ENCODE assay signal across 11 mouse cellular contexts in the genomic region with DNA sequence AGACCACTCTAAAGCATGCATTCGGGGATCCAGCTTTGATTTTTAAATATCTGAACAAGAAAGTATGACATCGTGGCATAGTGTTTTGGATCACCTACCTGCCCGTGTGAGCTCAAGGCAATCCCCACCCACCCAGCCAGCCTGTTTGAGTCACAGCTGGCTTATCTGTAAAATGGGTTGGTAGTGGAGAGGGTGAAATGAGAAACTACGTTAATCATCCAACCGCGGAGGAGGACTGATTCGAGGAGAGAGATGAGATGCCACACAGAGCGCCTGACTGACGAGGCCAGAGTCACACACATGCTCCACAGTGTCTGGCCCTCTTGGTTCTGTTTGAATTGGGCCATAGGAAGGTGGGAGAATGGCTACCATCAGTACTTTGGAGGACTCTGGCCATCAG. TPM values are rescaled to one million over a fixed set of nuclear protein-coding genes. Genes with fewer than 3 reads are reported as not detected.
DNase-seq lines count a peak whose midpoint lies in the region; ATAC-seq and TF ChIP-seq lines count a peak whose summit lies in the region.
"Had no signal": no experiment of that assay in that cellular context is flagged by ENCODE, and none has a peak within 500 bp of the region (broad histone marks: within the 10 kb centered on the region; RNA-seq: fewer than 3 reads in every experiment).

No protein-coding gene starts in this region.

- TF ChIP-seq CTCF in lung, embryonic 14.5 days (IDR thresholded peaks at IDR 0.05; ENCODE audit: low read depth) = no peak

- WGBS in lung, embryonic 14.5 days = 78% methylated on average over 9 of the region's 9 CpGs
- WGBS in hindbrain, embryonic 12.5 days = 84% methylated on average over 9 of the region's 9 CpGs
- WGBS in neural tube, embryonic 15.5 days = 74% methylated on average over 9 of the region's 9 CpGs

- H3K4me3 ChIP-seq in lung, embryonic 14.5 days (ENCODE audit: low read depth, low read length) = 0 out of 2 replicates have a peak overlapping the region, but pooled peaks have one; percentile 4
- H3K4me3 ChIP-seq in hindbrain, embryonic 12.5 days = peak overlapping the region; percentile 16
- peak overlapping the region; percentile 28 for H3K4me3 ChIP-seq in neural tube, embryonic 15.5 days (replicated peaks)

- ATAC-seq in lung, embryonic 14.5 days (ENCODE audit: insufficient read depth) = no peak
- no peak for ATAC-seq in hindbrain, embryonic 12.5 days (ENCODE audit: low FRiP score)
- ATAC-seq in neural tube, embryonic 15.5 days (ENCODE audit: low FRiP score) = no peak

- H3K27ac ChIP-seq in lung, embryonic 14.5 days (ENCODE audit: low read depth) = no peak overlapping the region
- no peak overlapping the region for H3K27ac ChIP-seq in hindbrain, embryonic 12.5 days
- no peak overlapping the region for H3K27ac ChIP-seq in neural tube, embryonic 15.5 days (replicated peaks)

- H3K9me3 ChIP-seq in lung, embryonic 14.5 days (ENCODE audit: low read depth, low read length) = no peaks in the 10 kb centered on the region
- H3K9me3 ChIP-seq in hindbrain, embryonic 12.5 days (replicated peaks) = no peaks in the 10 kb centered on the region
- no peaks in the 10 kb centered on the region for H3K9me3 ChIP-seq in neural tube, embryonic 15.5 days (replicated peaks)

- intact Hi-C loops in heart, postnatal 14 days (cut with DNase I) = no loop called here

- peak overlapping the region; percentile 99 for H3K4me2 ChIP-seq in lung, embryonic 14.5 days
- peak overlapping the region; percentile 86 for H3K4me2 ChIP-seq in hindbrain, embryonic 12.5 days (replicated peaks)
- H3K4me2 ChIP-seq in neural tube, embryonic 15.5 days = peak overlapping the region; percentile 86

- 0 out of 2 replicates have a peak, but pooled peaks cover 3% of the 10 kb centered on the region for H3K36me3 ChIP-seq in lung, embryonic 14.5 days (ENCODE audit: insufficient read depth)
- peaks cover 32% of the 10 kb centered on the region for H3K36me3 ChIP-seq in hindbrain, embryonic 12.5 days
- H3K36me3 ChIP-seq in neural tube, embryonic 15.5 days = peaks cover 7% of the 10 kb centered on the region

- H3K9ac ChIP-seq in lung, embryonic 14.5 days = no peak overlapping the region; the same call in 1 of the 2 replicates
- peak overlapping the region; percentile 3; the same call in 1 of the 2 replicates for H3K9ac ChIP-seq in hindbrain, embryonic 12.5 days
- no peak overlapping the region for H3K9ac ChIP-seq in neural tube, embryonic 15.5 days (replicated peaks)

- DNase-seq in heart, adult 11 months = peak; percentile 91
- no peak for DNase-seq in heart, postnatal 14 days
- no peak for DNase-seq in lung, embryonic 14.5 days
- DNase-seq in lung, postnatal 10 days = no peak
- no peak for DNase-seq in left cerebral cortex, adult 11 months (ENCODE audit: low spot score)
- DNase-seq in retina, embryonic 14.5 days (ENCODE audit: low spot score) = no peak
- DNase-seq: lung, postnatal 36 days had no signal

- H3K27me3 ChIP-seq in lung, embryonic 14.5 days (ENCODE audit: insufficient read depth, low read length) = no peaks in the 10 kb centered on the region
- no peaks in the 10 kb centered on the region for H3K27me3 ChIP-seq in hindbrain, embryonic 12.5 days
- H3K27me3 ChIP-seq in neural tube, embryonic 15.5 days (replicated peaks) = no peaks in the 10 kb centered on the region

- H3K4me1 ChIP-seq in lung, embryonic 14.5 days (ENCODE audit: insufficient read depth) = peaks cover 8% of the 10 kb centered on the region; the same call in 1 of the 2 replicates
- H3K4me1 ChIP-seq in hindbrain, embryonic 12.5 days = peaks cover 41% of the 10 kb centered on the region
- H3K4me1 ChIP-seq in neural tube, embryonic 15.5 days = peaks cover 54% of the 10 kb centered on the region

RNA-seq across cellular contexts. Expression of a gene that starts 3.1 kb away (rescaled TPM):
- total RNA-seq in heart, postnatal 14 days (2021) = 10 to 100 TPM; 23.4 to 32.5 TPM
- 12.7 and 14.2 TPM in 2 replicates for polyA plus RNA-seq in lung, embryonic 14.5 days (2014; fragmentation: Nextera tagmentation; extraction: Ambion mirVana)
- polyA plus RNA-seq in hindbrain, embryonic 12.5 days (2016; fragmentation: Nextera tagmentation; extraction: Ambion mirVana) = 34.4 and 35.3 TPM in 2 replicates
- polyA plus RNA-seq in neural tube, embryonic 15.5 days (2015; fragmentation: Nextera tagmentation; extraction: Ambion mirVana) = 25.7 and 28.2 TPM in 2 replicates

RNA-seq across cellular contexts. Expression of a gene that starts 44.6 kb away (rescaled TPM):
- total RNA-seq in heart, postnatal 14 days (2021) = 1 to 10 TPM; 3.8 to 4.3 TPM
- polyA plus RNA-seq in lung, embryonic 14.5 days (2014; fragmentation: Nextera tagmentation; extraction: Ambion mirVana) = 14.3 and 15.1 TPM in 2 replicates
- 15.8 and 17.0 TPM in 2 replicates for polyA plus RNA-seq in hindbrain, embryonic 12.5 days (2016; fragmentation: Nextera tagmentation; extraction: Ambion mirVana)
- 11.2 and 11.7 TPM in 2 replicates for polyA plus RNA-seq in neural tube, embryonic 15.5 days (2015; fragmentation: Nextera tagmentation; extraction: Ambion mirVana)

RNA-seq across cellular contexts. Expression of a gene that starts 52.5 kb away (rescaled TPM):
- total RNA-seq in heart, postnatal 14 days (2021) = not detected
- polyA plus RNA-seq in lung, embryonic 14.5 days (2014; fragmentation: Nextera tagmentation; extraction: Ambion mirVana) = not detected in 2 replicates
- polyA plus RNA-seq in hindbrain, embryonic 12.5 days (2016; fragmentation: Nextera tagmentation; extraction: Ambion mirVana) = not detected in 2 replicates
- polyA plus RNA-seq in neural tube, embryonic 15.5 days (2015; fragmentation: Nextera tagmentation; extraction: Ambion mirVana) = not detected in 2 replicates
- total RNA-seq: left cerebral cortex, postnatal 25 days had no signal
- polyA plus RNA-seq: kidney, embryonic 14.5 days had no signal
